Mouse (Mus musculus) retina, postnatal 7 days (tissue): Measurements from ENCODE around the gene Rpsa.

Experiments used
- DNase-seq: peaks from one replicate; pipeline ENCODE4 v3.0.0-alpha.2; 2012; ENCODE audit warnings: low read depth, low spot score

Gene Rpsa

GRCm38 (mm10) chr9:120167826-120168225 is 40.3 kb downstream of the Rpsa start:
- DNase-seq = no peak

- DNase-seq = peak; percentile 46
These were observed 43.8 kb downstream of the Rpsa start for GRCm38 (mm10) chr9:120171295-120171694.

- DNase-seq = no peak
These were observed 47.1 kb downstream of the Rpsa start for GRCm38 (mm10) chr9:120174436-120175137.

GRCm38 (mm10) chr9:120178813-120179212 is 51.3 kb downstream of the Rpsa start:
- DNase-seq = no peak
